Mouse (Mus musculus): Measurements from ENCODE around the gene Olfr906. TPM values are rescaled to one million over a fixed set of nuclear protein-coding genes. Genes with fewer than 3 reads are reported as not detected.

The Olfr906 gene
- not detected in 2 replicates for polyA plus RNA-seq (2014; fragmentation: Nextera tagmentation; extraction: Ambion mirVana)

DNA sequence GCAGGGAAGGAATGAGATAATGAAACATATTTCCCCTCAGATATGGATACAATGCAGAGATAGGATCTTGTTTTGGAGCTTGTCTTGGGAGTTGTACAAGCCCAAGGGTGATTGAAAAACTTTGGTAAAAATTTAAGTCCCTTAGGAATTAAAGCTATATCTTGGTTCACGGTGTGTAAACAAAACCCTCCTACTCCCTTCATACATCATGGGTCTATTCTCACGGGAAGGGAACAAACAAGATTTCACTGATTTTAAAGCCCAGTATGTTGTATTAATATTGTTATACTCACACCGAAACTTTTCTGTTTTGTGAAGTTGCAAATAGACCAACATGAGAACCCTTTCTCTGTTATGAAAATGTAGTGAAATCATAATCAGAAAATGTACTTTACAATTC is at the start of gene Olfr906:
Gene Olfr906, plus strand, starts transcription at position 301 of the 400 bp plus-strand sequence.
- no peaks in the 10 kb centered on the region for H3K27me3 ChIP-seq (ENCODE audit: control insufficient read depth, insufficient read depth, low read length)
- H3K9ac ChIP-seq (ENCODE audit: low read length): no peak within 1 kb of the TSS
- no peak within 1 kb of the TSS for H3K4me2 ChIP-seq (ENCODE audit: low read length)
- no peaks in the 10 kb centered on the region for H3K4me1 ChIP-seq (ENCODE audit: control insufficient read depth in 2 of 2, insufficient read depth in 2 of 2, low read length in 2 of 2)
- WGBS: 67% methylated on average over 3 of the region's 3 CpGs
- H3K9me3 ChIP-seq (ENCODE audit: control insufficient read depth, low read length): no peaks in the 10 kb centered on the region
- H3K27ac ChIP-seq (replicated peaks in 1 of 2; ENCODE audit: control insufficient read depth in 1 of 2, insufficient read depth in 1 of 2, low read depth in 2 of 2, low read length in 2 of 2): no peak within 1 kb of the TSS
- H3K4me3 ChIP-seq (ENCODE audit: control insufficient read depth in 1 of 2, insufficient read depth in 1 of 2, low read depth in 1 of 2, low read length in 2 of 2): no peak within 1 kb of the TSS
- H3K36me3 ChIP-seq (ENCODE audit: control insufficient read depth, insufficient read depth, low read length): no peaks in the 10 kb centered on the region
- no peak for ATAC-seq (ENCODE audit: insufficient number of reproducible peaks, insufficient read depth, low FRiP score, low read depth)

DNA sequence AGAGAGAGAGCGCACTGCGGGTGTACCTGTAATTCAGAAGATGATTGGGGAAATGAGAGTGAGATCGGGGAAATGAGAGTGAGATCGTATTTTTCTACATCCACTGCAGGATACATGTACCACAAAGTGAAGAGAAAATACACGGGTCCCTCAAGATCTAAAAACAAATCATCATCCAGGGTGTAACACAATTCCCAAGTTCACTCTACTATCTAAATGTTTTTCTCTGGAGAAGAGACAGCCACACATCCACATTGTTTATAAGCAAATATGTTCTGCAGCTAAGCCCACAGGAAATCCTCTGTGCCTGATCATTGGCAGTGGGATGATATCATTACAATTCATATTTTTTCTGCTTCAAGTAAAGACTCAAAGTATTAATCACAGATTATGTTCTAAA is 39.5 kb upstream of the Olfr906 start, which contains the start of gene Olfr902:
Gene Olfr902, plus strand, starts transcription at position 301 of the 400 bp plus-strand sequence.
- Histone ChIP-seq H3K4me2 (ENCODE audit: low read length) (no peak within 1 kb of the TSS), H3K36me3 (ENCODE audit: control insufficient read depth, insufficient read depth, low read length) (no peaks in the 10 kb centered on the region), H3K9me3 (ENCODE audit: control insufficient read depth, low read length) (no peaks in the 10 kb centered on the region), H3K9ac (ENCODE audit: low read length) (no peak within 1 kb of the TSS), H3K4me1 (ENCODE audit: control insufficient read depth in 2 of 2, insufficient read depth in 2 of 2, low read length in 2 of 2) (no peaks in the 10 kb centered on the region), H3K4me3 (ENCODE audit: control insufficient read depth in 1 of 2, insufficient read depth in 1 of 2, low read depth in 1 of 2, low read length in 2 of 2) (no peak within 1 kb of the TSS), H3K27me3 (ENCODE audit: control insufficient read depth, insufficient read depth, low read length) (no peaks in the 10 kb centered on the region), H3K27ac (replicated peaks in 1 of 2; ENCODE audit: control insufficient read depth in 1 of 2, insufficient read depth in 1 of 2, low read depth in 2 of 2, low read length in 2 of 2) (no peak within 1 kb of the TSS)
- ATAC-seq (ENCODE audit: insufficient number of reproducible peaks, insufficient read depth, low FRiP score, low read depth): no peak
- WGBS: 81% methylated on average over 5 of the region's 5 CpGs

DNA sequence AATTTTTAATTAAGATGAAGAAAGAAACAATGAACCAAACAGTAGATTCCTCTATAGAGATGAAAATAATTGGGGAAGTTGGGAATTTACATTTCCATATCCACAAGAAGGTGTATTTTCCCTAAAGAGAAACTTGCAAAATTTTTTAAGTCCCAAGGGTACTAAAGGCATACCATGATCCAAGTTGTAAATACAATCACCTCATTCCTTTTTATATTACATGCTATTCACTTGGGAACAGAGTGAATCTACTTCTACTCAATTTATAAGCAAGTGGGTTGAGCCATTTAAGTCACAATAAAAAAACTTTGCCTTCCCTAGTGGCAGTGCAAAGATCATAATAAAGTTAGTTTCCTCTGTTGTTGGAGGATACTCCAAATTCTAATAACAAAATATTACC is 24.0 kb upstream of the Olfr906 start, which contains the start of gene Olfr904:
Gene Olfr904, plus strand, starts transcription at position 301 of the 400 bp plus-strand sequence.
- no peaks in the 10 kb centered on the region for H3K4me1 ChIP-seq (ENCODE audit: control insufficient read depth in 2 of 2, insufficient read depth in 2 of 2, low read length in 2 of 2)
- ATAC-seq (ENCODE audit: insufficient number of reproducible peaks, insufficient read depth, low FRiP score, low read depth): no peak
- no peak within 1 kb of the TSS for H3K4me2 ChIP-seq (ENCODE audit: low read length)

DNA sequence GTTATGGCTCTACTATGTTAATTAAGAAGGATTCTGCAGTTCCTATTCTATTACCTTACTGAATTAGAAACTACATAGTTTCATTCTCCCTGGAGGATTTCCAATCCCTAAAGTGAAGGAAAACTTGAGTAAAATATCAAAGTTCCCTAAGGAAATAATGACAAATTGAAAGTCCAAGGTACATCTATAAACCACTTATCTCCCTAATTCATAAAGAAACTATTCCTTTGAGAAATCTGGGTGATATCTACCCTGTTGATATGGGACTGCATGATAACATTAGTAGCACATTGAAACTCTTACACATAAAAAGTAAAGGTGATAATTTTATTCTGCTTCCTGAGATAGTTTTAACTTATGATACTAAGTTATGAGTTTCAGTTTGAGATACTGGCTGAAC is 16.1 kb upstream of the Olfr906 start, which contains the start of gene Olfr905:
Gene Olfr905, plus strand, starts transcription at position 301 of the 400 bp plus-strand sequence.
- Histone ChIP-seq H3K4me1 (ENCODE audit: control insufficient read depth in 2 of 2, insufficient read depth in 2 of 2, low read length in 2 of 2) (no peaks in the 10 kb centered on the region), H3K4me2 (ENCODE audit: low read length) (no peak within 1 kb of the TSS), H3K27ac (replicated peaks in 1 of 2; ENCODE audit: control insufficient read depth in 1 of 2, insufficient read depth in 1 of 2, low read depth in 2 of 2, low read length in 2 of 2) (no peak within 1 kb of the TSS), H3K9ac (ENCODE audit: low read length) (no peak within 1 kb of the TSS), H3K36me3 (ENCODE audit: control insufficient read depth, insufficient read depth, low read length) (no peaks in the 10 kb centered on the region), H3K9me3 (ENCODE audit: control insufficient read depth, low read length) (no peaks in the 10 kb centered on the region), H3K4me3 (ENCODE audit: control insufficient read depth in 1 of 2, insufficient read depth in 1 of 2, low read depth in 1 of 2, low read length in 2 of 2) (no peak within 1 kb of the TSS), H3K27me3 (ENCODE audit: control insufficient read depth, insufficient read depth, low read length) (no peaks in the 10 kb centered on the region)
- no peak for ATAC-seq (ENCODE audit: insufficient number of reproducible peaks, insufficient read depth, low FRiP score, low read depth)

More for the DNA sequence above, 24.0 kb upstream of the Olfr906 start, which contains the start of gene Olfr904:
- Histone ChIP-seq H3K36me3 (ENCODE audit: control insufficient read depth, insufficient read depth, low read length) (no peaks in the 10 kb centered on the region), H3K27ac (replicated peaks in 1 of 2; ENCODE audit: control insufficient read depth in 1 of 2, insufficient read depth in 1 of 2, low read depth in 2 of 2, low read length in 2 of 2) (no peak within 1 kb of the TSS), H3K9ac (ENCODE audit: low read length) (no peak within 1 kb of the TSS), H3K4me3 (ENCODE audit: control insufficient read depth in 1 of 2, insufficient read depth in 1 of 2, low read depth in 1 of 2, low read length in 2 of 2) (no peak within 1 kb of the TSS), H3K9me3 (ENCODE audit: control insufficient read depth, low read length) (no peaks in the 10 kb centered on the region), H3K27me3 (ENCODE audit: control insufficient read depth, insufficient read depth, low read length) (no peaks in the 10 kb centered on the region)

DNA sequence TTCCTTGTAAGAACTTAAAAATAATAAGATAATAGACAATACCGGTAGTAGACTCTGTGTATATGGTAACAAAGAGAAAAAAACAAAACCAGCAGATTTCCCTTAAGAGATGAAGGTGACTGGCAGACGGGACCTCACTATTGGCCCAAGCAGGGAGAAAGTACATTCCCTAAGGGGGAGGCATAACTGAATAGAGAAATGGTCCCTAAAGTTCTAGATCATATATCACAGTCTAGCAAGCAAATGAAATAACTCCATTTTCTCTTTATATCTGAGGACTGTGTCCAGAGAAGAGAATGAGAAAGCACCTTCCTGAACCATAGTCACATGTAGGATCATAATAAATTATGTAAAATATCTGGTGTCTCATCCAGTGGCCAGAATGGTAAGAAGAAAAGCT is 8.6 kb downstream of the Olfr906 start, which contains the start of gene Olfr907:
Gene Olfr907, plus strand, starts transcription at position 301 of the 400 bp plus-strand sequence.
- no peak within 1 kb of the TSS for H3K9ac ChIP-seq (ENCODE audit: low read length)
- no peak within 1 kb of the TSS for H3K4me2 ChIP-seq (ENCODE audit: low read length)
- H3K27me3 ChIP-seq (ENCODE audit: control insufficient read depth, insufficient read depth, low read length): no peaks in the 10 kb centered on the region
- no peaks in the 10 kb centered on the region for H3K36me3 ChIP-seq (ENCODE audit: control insufficient read depth, insufficient read depth, low read length)
- no peak within 1 kb of the TSS for H3K27ac ChIP-seq (replicated peaks in 1 of 2; ENCODE audit: control insufficient read depth in 1 of 2, insufficient read depth in 1 of 2, low read depth in 2 of 2, low read length in 2 of 2)
- H3K4me3 ChIP-seq (ENCODE audit: control insufficient read depth in 1 of 2, insufficient read depth in 1 of 2, low read depth in 1 of 2, low read length in 2 of 2): no peak within 1 kb of the TSS
- no peak for ATAC-seq (ENCODE audit: insufficient number of reproducible peaks, insufficient read depth, low FRiP score, low read depth)
- WGBS: 74% methylated on average over 2 of the region's 2 CpGs
- H3K4me1 ChIP-seq (ENCODE audit: control insufficient read depth in 2 of 2, insufficient read depth in 2 of 2, low read length in 2 of 2): no peaks in the 10 kb centered on the region
- H3K9me3 ChIP-seq (ENCODE audit: control insufficient read depth, low read length): no peaks in the 10 kb centered on the region

DNA sequence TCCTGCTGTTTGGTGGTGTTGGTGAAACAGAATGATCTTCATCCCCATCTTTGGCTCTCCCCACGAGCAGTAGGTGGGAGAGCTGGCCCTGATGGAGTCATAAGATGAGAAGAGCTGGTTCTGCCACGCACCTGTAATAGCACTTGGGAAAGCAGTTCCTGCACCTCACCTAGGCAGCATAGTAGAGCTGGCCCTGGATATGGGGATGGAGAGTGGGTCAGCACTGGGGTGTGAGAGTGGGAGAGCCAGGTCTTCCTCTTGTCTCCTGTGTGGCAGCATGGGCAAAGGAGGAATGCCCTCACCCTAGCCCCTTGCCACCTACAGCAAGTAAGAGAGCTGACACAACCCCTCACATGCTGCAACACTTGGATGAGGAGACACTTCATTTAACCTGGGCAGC is 25.5 kb downstream of the Olfr906 start:
- no peak overlapping the region for H3K27ac ChIP-seq (replicated peaks in 1 of 2; ENCODE audit: control insufficient read depth in 1 of 2, insufficient read depth in 1 of 2, low read depth in 2 of 2, low read length in 2 of 2)
- WGBS: 48% methylated on average over 2 of the region's 2 CpGs
- ATAC-seq (ENCODE audit: insufficient number of reproducible peaks, insufficient read depth, low FRiP score, low read depth): no peak
- H3K9ac ChIP-seq (ENCODE audit: low read length): no peak overlapping the region
- H3K27me3 ChIP-seq (ENCODE audit: control insufficient read depth, insufficient read depth, low read length): no peaks in the 10 kb centered on the region
- no peaks in the 10 kb centered on the region for H3K9me3 ChIP-seq (ENCODE audit: control insufficient read depth, low read length)
- no peak overlapping the region for H3K4me2 ChIP-seq (ENCODE audit: low read length)
- no peaks in the 10 kb centered on the region for H3K4me1 ChIP-seq (ENCODE audit: control insufficient read depth in 2 of 2, insufficient read depth in 2 of 2, low read length in 2 of 2)
- no peak overlapping the region for H3K4me3 ChIP-seq (ENCODE audit: control insufficient read depth in 1 of 2, insufficient read depth in 1 of 2, low read depth in 1 of 2, low read length in 2 of 2)
- no peaks in the 10 kb centered on the region for H3K36me3 ChIP-seq (ENCODE audit: control insufficient read depth, insufficient read depth, low read length)

DNA sequence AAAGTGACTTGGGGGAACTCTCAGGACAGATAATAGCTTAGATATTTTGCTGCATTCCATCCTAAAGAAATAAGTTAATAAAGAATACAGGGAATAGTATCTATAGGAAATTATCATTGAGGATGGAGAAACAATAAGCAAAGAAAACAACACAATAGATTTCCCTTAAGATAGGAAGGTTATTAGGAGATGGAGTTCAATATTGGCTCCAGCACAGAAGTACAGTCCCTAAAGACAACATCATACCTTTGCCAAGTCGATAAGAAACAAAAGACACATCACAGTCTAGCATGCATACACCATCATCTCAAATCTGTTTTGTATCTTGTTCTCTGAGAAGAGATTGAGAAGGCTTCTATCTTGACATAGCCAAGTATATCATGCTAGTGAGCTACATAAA is 34.4 kb downstream of the Olfr906 start, which contains the start of gene Olfr911-ps1:
Gene Olfr911-ps1, plus strand, starts transcription at position 301 of the 400 bp plus-strand sequence.
- no peaks in the 10 kb centered on the region for H3K27me3 ChIP-seq (ENCODE audit: control insufficient read depth, insufficient read depth, low read length)
- no peaks in the 10 kb centered on the region for H3K36me3 ChIP-seq (ENCODE audit: control insufficient read depth, insufficient read depth, low read length)
- no peaks in the 10 kb centered on the region for H3K4me1 ChIP-seq (ENCODE audit: control insufficient read depth in 2 of 2, insufficient read depth in 2 of 2, low read length in 2 of 2)
- no peak for ATAC-seq (ENCODE audit: insufficient number of reproducible peaks, insufficient read depth, low FRiP score, low read depth)
- no peak within 1 kb of the TSS for H3K27ac ChIP-seq (replicated peaks in 1 of 2; ENCODE audit: control insufficient read depth in 1 of 2, insufficient read depth in 1 of 2, low read depth in 2 of 2, low read length in 2 of 2)
- H3K4me2 ChIP-seq (ENCODE audit: low read length): no peak within 1 kb of the TSS
- H3K9me3 ChIP-seq (ENCODE audit: control insufficient read depth, low read length): no peaks in the 10 kb centered on the region
- no peak within 1 kb of the TSS for H3K4me3 ChIP-seq (ENCODE audit: control insufficient read depth in 1 of 2, insufficient read depth in 1 of 2, low read depth in 1 of 2, low read length in 2 of 2)
- WGBS: 46% methylated on average over 1 of the region's 1 CpGs
- H3K9ac ChIP-seq (ENCODE audit: low read length): no peak within 1 kb of the TSS

DNA sequence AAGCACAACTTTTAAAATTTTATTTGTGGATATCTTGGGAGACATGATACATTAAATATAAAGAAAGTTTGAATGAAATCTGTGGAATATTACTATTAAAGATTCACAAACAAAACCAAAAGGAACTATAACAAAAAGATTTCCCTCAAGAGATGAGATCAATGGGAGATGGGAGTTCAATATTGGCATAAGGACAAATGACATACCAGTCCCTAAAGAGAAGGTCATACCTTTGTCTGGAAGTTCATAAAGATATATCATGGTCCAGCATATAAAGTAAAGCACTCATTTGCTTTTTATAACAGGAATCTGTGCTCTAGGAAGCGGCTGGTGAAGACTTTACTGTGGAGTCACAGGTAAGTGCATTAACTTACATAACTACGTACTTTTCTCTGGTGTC is 50.7 kb downstream of the Olfr906 start, which contains the start of gene Olfr910:
Gene Olfr910, plus strand, starts transcription at position 301 of the 400 bp plus-strand sequence.
- WGBS: 84% methylated on average over 2 of the region's 2 CpGs
- Histone ChIP-seq H3K4me2 (ENCODE audit: low read length) (no peak within 1 kb of the TSS), H3K36me3 (ENCODE audit: control insufficient read depth, insufficient read depth, low read length) (no peaks in the 10 kb centered on the region), H3K27me3 (ENCODE audit: control insufficient read depth, insufficient read depth, low read length) (no peaks in the 10 kb centered on the region), H3K27ac (replicated peaks in 1 of 2; ENCODE audit: control insufficient read depth in 1 of 2, insufficient read depth in 1 of 2, low read depth in 2 of 2, low read length in 2 of 2) (no peak within 1 kb of the TSS), H3K9me3 (ENCODE audit: control insufficient read depth, low read length) (peaks cover 2% of the 10 kb centered on the region; the same call in 1 of the 2 replicates), H3K4me1 (ENCODE audit: control insufficient read depth in 2 of 2, insufficient read depth in 2 of 2, low read length in 2 of 2) (no peaks in the 10 kb centered on the region), H3K9ac (ENCODE audit: low read length) (no peak within 1 kb of the TSS), H3K4me3 (ENCODE audit: control insufficient read depth in 1 of 2, insufficient read depth in 1 of 2, low read depth in 1 of 2, low read length in 2 of 2) (no peak within 1 kb of the TSS)
- no peak for ATAC-seq (ENCODE audit: insufficient number of reproducible peaks, insufficient read depth, low FRiP score, low read depth)

Measured in heart, embryonic 14.5 days (tissue).